Mouse (Mus musculus) kidney, embryonic 15.5 days (tissue): ENCODE measurements around the gene Orai2. TPM values are rescaled to one million over a fixed set of nuclear protein-coding genes. Genes with fewer than 3 reads are reported as not detected.

Experiments used
- ATAC-seq: fragments of 200-750 bp; cut with Nextera tagmentation; replicated peaks from 2 replicates; pipeline ENCODE4 v1.8.0; 2017; ENCODE audit warnings: moderate TSS enrichment; ENCODE audit not compliant: low FRiP score
- H3K27ac ChIP-seq: fragments of 300-500 bp; sonication (generic); 2 replicates; pipeline ENCODE4 v1.5.1; 2015; ENCODE audit warnings: mild to moderate bottlenecking, inconsistent platforms
- H3K27me3 ChIP-seq: fragments of 300-500 bp; sonication (generic); 2 replicates; pipeline ENCODE4 v1.6.1; 2015; ENCODE audit warnings: inconsistent platforms
- H3K36me3 ChIP-seq: fragments of 300-500 bp; sonication (generic); 2 replicates; pipeline ENCODE4 v1.6.1; 2015; ENCODE audit warnings: inconsistent platforms
- H3K4me1 ChIP-seq: fragments of 300-500 bp; sonication (generic); 2 replicates; pipeline ENCODE4 v1.6.1; 2015; ENCODE audit warnings: inconsistent platforms
- H3K4me2 ChIP-seq: fragments of 300-500 bp; sonication (generic); 2 replicates; pipeline ENCODE4 v1.6.1; 2015; ENCODE audit warnings: moderate library complexity, mild to moderate bottlenecking, inconsistent platforms
- H3K4me3 ChIP-seq: fragments of 300-500 bp; sonication (generic); replicated peaks from 2 replicates; pipeline ENCODE4 v1.5.1; 2015; ENCODE audit warnings: mild to moderate bottlenecking, inconsistent platforms
- H3K9ac ChIP-seq: fragments of 300-500 bp; sonication (generic); 2 replicates; pipeline ENCODE4 v1.6.1; 2015; ENCODE audit warnings: mild to moderate bottlenecking, inconsistent platforms
- H3K9me3 ChIP-seq: fragments of 300-500 bp; sonication (generic); replicated peaks from 2 replicates; pipeline ENCODE4 v1.6.1; 2016; ENCODE audit warnings: inconsistent platforms
- WGBS: fragments of 180-500 bp; shearing (Covaris S2); methylation state at CpG from one replicate; pipeline ENCODE4 v1.1.7; 2015; ENCODE audit warnings: mixed read lengths; 5-methylcytosine and 5-hydroxymethylcytosine counted together
- polyA plus RNA-seq: library from polyadenylated mRNA; unstranded; fragments of >200 nt; fragmentation: Nextera tagmentation; extraction: Ambion mirVana; gene quantifications from 2 replicates; pipeline ENCODE4 v1.2.1, GENCODE M21; 2015

Gene Orai2
- polyA plus RNA-seq, 1 experiment from 2014 or later, result 6.3 TPM

DNA sequence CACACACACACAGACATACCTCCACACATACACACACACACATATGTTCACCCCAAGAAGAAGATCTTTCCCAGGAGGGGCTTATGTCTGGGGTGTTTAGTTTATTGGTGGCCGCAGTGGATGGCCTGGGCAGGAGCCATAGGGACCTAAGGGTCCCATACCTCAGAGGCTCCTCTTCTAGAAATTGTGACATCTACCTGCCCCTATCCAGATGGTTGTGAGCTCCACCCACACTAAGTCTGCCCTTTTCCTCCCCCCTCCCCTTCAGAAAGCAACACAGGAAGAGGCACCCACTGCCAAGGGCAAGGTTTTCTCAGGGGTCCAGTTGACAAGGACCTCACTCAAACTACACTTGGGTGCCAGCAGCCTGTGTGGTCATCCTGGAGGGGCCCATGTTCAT, 23.6 kb downstream of the Orai2 start:
- H3K4me2 ChIP-seq, result no peak overlapping the region
- no peak overlapping the region for H3K9ac ChIP-seq
- no peak overlapping the region for H3K27ac ChIP-seq
- H3K36me3 ChIP-seq, result peaks cover 9% of the 10 kb centered on the region
- 93% methylated on average over 1 of the region's 1 CpGs for WGBS
- no peaks in the 10 kb centered on the region for H3K27me3 ChIP-seq
- no peaks in the 10 kb centered on the region for H3K9me3 ChIP-seq
- H3K4me3 ChIP-seq, result no peak overlapping the region
- no peaks in the 10 kb centered on the region for H3K4me1 ChIP-seq
- ATAC-seq, result no peak

DNA sequence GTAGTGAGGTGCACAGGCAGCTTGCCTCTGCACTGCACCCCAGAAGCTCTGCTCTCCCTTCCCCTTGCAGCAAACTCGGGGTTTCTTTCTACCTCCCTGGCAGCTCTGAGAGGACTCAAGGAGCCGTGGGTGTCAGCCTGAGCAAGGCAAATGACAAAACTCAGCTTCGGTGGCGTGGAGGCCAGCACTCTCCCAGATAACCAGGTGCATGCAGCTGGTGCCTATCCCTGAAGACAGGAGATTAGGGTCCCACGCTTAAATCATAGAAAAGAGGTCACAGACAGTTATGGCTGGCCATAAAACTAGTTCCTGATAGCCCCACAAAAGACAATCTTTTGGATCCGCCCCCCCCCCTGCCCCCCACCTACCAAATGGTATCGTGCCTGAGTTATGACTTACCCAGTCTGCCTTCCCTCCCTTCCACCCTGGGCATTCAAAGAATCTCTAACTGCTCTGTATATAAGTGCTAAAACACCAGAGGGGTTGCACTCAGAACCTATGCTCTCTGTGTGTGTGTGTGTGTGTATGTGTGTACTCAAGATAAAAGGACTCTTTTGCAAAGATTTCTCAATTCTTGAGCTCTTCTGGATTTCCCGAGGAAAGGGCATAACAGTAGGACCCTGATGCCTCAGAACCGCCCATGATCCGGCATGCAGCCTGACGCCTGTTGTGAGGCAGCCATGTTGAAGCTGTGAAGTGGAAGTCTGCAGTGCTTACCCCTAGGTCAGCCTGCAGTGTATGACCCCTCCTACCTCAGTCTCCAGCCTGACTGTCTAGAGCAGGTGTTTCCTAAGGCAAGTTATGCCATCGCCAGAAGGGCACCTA, 25.7 kb downstream of the Orai2 start:
- peaks cover 30% of the 10 kb centered on the region for H3K36me3 ChIP-seq
- H3K9ac ChIP-seq, result no peak overlapping the region
- no peak overlapping the region for H3K27ac ChIP-seq
- H3K9me3 ChIP-seq, result no peaks in the 10 kb centered on the region
- ATAC-seq, result no peak
- 34% methylated on average over 12 of the region's 12 CpGs for WGBS
- H3K4me1 ChIP-seq, result no peaks in the 10 kb centered on the region
- H3K27me3 ChIP-seq, result no peaks in the 10 kb centered on the region
- no peak overlapping the region for H3K4me2 ChIP-seq
- no peak overlapping the region for H3K4me3 ChIP-seq

DNA sequence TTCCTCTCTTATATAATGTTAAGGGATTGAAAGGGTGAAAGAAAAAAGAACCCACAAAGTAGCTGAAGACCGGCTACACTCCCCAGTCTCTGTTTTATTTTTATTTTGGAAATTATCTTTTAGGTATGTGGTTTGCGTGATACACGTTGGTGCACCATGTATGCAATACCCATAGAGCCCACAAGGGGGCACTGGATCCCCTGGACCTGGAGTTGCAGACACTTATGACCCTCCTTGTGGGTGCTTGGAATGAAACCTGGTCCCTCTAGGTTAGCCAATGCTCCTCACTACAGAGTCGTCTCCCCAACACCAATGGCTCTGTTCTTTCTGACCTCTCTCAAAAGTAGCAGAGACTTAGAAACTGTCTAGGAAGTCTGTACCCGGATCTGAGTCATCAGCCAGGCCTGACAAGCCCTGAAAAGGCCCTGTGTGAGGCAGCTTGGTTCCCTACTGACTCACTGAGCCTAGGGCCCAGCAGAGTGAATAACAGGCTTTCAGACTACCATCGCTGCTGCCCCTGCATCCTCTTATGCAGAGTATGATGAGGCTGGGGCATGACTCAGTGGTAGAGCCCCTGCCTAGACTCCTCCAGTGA, 27.3 kb downstream of the Orai2 start:
- Histone ChIP-seq H3K9me3 (no peaks in the 10 kb centered on the region), H3K36me3 (peaks cover 45% of the 10 kb centered on the region), H3K4me3 (no peak overlapping the region), H3K27me3 (no peaks in the 10 kb centered on the region), H3K9ac (no peak overlapping the region), H3K4me2 (no peak overlapping the region), H3K27ac (no peak overlapping the region), H3K4me1 (no peaks in the 10 kb centered on the region)
- WGBS, result 93% methylated on average over 6 of the region's 6 CpGs
- no peak for ATAC-seq

DNA sequence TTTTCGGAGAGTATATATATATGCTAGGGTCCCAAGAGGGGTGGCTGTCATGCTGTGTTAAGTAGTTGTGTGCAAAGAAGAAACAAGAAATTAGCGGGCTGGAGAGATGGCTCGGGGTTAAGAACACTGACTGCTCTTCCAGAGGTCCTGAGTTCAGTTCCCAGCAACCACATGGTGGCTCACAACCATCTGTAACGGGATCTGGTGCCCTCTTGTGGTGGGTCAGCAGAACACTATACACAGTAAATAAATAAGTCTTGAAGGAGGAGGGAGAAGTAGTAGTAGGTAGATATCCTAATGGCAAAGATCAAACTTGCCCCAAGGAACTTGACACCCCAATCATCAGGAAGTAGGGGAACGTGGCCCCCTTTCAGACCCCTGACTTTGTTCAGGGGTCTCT, 27.8 kb downstream of the Orai2 start:
- no peak overlapping the region for H3K9ac ChIP-seq
- WGBS, result 84% methylated on average over 5 of the region's 5 CpGs

DNA sequence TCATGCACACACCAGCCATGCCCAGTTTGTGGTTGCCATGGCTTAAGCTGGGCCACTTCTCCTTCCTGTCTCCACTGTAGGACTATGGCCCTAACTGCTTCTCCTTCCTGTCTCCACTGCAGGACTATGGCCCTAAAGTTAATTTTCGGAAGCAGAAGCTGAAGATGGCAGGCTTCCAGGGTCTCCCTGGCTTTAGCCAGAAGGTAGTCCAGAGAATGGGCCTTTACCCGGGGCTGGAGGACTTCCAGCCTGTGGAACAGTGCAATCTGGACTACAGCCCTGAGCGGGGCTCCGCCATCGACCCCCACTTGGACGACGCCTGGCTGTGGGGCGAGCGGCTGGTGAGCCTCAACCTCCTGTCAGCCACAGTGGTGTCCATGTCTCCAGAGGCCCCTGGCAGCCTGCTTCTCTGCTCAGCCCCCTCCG, 30.4 kb downstream of the Orai2 start:
- Histone ChIP-seq H3K9ac (no peak overlapping the region), H3K27me3 (no peaks in the 10 kb centered on the region), H3K4me1 (peaks cover 15% of the 10 kb centered on the region), H3K27ac (no peak overlapping the region), H3K36me3 (peaks cover 45% of the 10 kb centered on the region), H3K4me2 (no peak overlapping the region), H3K4me3 (no peak overlapping the region), H3K9me3 (no peaks in the 10 kb centered on the region)
- 92% methylated on average over 10 of the region's 10 CpGs for WGBS
- no peak for ATAC-seq

More for the DNA sequence above, 27.8 kb downstream of the Orai2 start:
- peaks cover 45% of the 10 kb centered on the region for H3K36me3 ChIP-seq
- H3K4me1 ChIP-seq, result peaks cover under 1% of the 10 kb centered on the region; the same call in 1 of the 2 replicates
- no peaks in the 10 kb centered on the region for H3K9me3 ChIP-seq
- H3K27me3 ChIP-seq, result no peaks in the 10 kb centered on the region
- H3K4me3 ChIP-seq, result no peak overlapping the region
- no peak for ATAC-seq
- no peak overlapping the region for H3K27ac ChIP-seq
- no peak overlapping the region for H3K4me2 ChIP-seq

DNA sequence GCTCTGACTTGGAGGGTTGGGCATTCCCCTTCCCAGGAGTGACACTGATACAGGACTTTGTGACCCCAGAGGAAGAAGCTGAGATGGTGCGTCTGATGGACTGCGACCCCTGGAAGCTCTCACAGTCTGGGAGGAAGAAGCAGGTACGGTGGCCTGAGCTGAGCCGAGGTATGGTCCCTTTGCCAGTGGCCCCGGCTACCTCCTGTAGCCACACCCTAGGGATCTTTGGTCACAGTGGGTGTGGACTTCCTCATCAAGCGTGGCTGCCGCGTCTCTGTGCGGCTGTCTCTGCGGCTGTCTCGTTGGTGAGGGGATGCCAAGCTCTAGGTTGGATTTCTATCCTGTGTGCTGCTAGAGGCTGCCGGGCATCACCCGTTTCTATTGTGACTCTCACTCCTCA, 31.1 kb downstream of the Orai2 start:
- H3K4me3 ChIP-seq, result no peak overlapping the region
- H3K36me3 ChIP-seq, result peaks cover 45% of the 10 kb centered on the region
- H3K27me3 ChIP-seq, result no peaks in the 10 kb centered on the region
- ATAC-seq, result no peak
- no peak overlapping the region for H3K4me2 ChIP-seq
- H3K9ac ChIP-seq, result no peak overlapping the region
- peaks cover 22% of the 10 kb centered on the region for H3K4me1 ChIP-seq
- no peaks in the 10 kb centered on the region for H3K9me3 ChIP-seq
- H3K27ac ChIP-seq, result no peak overlapping the region
- WGBS, result 94% methylated on average over 13 of the region's 13 CpGs

DNA sequence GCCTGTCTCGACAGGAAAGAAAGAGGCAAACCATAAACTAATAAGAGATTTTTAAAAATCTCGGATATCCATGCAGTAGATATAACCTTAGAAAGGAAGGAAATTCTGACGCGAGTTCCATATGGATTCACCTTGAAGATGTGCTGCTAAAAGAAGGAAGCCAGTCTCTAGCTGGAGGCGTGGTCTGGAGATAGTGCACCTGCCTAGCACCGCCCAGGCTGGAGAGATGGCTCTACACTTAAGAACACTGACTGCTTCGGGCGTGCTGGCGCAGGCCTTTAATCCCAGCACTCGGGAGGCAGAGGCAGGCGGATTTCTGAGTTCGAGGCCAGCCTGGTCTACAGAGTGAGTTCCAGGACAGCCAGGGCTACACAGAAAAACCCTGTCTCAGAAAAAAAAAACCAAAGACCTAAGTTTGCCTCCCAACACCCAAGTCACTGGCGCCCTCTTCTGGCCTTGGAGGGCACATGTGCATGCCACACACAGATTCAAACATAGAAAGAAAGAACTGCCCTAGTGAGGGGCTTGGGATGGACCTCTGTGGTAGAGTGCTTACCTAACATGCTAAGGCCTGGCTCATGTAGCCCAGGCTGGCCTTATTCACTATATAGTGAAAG, 32.7 kb downstream of the Orai2 start:
- H3K4me2 ChIP-seq, result no peak overlapping the region
- no peak overlapping the region for H3K4me3 ChIP-seq
- H3K27me3 ChIP-seq, result no peaks in the 10 kb centered on the region
- no peak overlapping the region for H3K9ac ChIP-seq
- 81% methylated on average over 13 of the region's 13 CpGs for WGBS
- H3K4me1 ChIP-seq, result peaks cover 22% of the 10 kb centered on the region
- H3K27ac ChIP-seq, result no peak overlapping the region
- H3K9me3 ChIP-seq, result no peaks in the 10 kb centered on the region
- peaks cover 49% of the 10 kb centered on the region for H3K36me3 ChIP-seq
- no peak for ATAC-seq

DNA sequence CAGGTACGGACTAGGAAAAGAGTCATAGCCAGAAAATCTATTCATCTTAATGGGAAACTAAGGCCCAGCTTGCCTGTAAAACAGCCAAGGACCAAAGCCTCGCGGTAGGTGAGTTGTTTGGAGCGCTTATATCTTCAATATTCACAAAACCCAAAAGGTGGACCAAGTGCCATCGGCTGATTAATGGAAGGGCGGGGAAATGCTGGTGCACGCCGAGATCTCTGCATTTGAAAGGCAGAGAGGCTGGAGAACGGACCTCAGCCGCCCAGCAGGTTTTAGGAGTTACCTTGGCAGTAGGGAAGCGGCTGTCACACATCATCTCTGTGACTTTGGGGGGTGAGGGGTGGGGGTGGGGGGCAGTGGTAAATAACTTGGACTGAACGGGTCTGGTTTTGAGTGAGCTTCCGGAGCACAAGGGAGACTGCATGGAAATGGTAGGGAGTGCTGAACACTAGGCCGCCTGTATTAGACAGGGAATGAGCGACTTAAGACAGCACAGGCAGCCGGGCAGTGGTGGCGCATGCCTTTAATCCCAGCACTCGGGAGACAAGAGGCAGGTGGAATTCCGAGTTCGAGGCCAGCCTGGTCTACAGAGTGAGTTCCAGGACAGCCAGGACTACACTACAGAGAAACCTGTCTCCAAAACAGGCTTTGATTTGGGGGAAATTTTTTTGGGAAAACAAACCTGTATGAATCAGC, 34.1 kb downstream of the Orai2 start:
- ATAC-seq, result no peak
- 5% methylated on average over 20 of the region's 20 CpGs for WGBS
- Histone ChIP-seq H3K4me2 (peak overlapping the region; percentile 71), H3K27ac (peak overlapping the region; percentile 84), H3K9me3 (no peaks in the 10 kb centered on the region), H3K4me3 (peak overlapping the region; percentile 73), H3K4me1 (peaks cover 22% of the 10 kb centered on the region), H3K27me3 (no peaks in the 10 kb centered on the region), H3K36me3 (peaks cover 48% of the 10 kb centered on the region), H3K9ac (peak overlapping the region; percentile 79)

DNA sequence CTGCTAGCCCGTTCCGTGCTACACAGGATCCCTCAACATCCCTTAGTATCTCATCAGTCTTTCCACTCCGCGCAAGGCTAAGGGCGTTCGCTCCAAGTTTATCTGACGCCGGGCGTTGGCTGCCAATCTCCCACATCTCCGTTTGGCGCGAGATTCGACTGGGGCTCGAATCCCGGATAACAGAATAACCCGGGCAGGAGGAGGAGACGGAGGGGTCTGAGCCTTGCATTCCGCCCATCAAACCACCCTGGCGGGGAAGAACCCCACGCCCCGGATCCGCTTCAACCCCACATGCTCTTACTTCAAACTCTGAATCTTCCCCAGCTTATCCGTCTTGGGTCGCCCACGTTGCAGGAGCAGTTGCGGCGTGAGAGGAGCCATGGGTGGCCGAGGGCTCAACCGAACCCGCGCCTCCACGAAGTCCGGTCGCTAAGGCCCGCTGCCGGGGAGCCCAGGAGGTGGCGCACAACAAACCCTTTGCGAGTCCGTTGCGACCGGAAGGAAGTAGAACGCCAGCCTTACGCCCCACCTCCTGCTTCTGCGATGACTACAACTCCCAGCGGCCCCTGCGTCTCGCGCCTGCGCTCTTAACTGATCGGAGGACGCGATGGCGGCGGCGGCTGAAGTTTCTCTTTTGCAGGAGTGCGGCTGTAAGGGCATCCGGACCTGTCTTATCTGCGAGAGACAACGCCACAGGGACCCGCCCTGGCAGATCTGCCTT, 34.8 kb downstream of the Orai2 start, which contains the start of the genes Lrwd1 and Alkbh4:
Gene Lrwd1, minus strand, starts transcription at position 504 of the 721 bp plus-strand sequence.
Gene Alkbh4, plus strand, starts transcription at position 576 of the 721 bp plus-strand sequence.
- ATAC-seq, result peak; percentile 93
- Histone ChIP-seq H3K27ac (peak within 1 kb of the TSS; percentile 84), H3K27me3 (no peaks in the 10 kb centered on the region), H3K9ac (peak within 1 kb of the TSS; percentile 79), H3K4me1 (peaks cover 22% of the 10 kb centered on the region), H3K9me3 (no peaks in the 10 kb centered on the region), H3K4me2 (peak within 1 kb of the TSS; percentile 71), H3K4me3 (peak within 1 kb of the TSS; percentile 73), H3K36me3 (peaks cover 44% of the 10 kb centered on the region)
- WGBS, result under 1% methylated on average over 60 of the region's 60 CpGs

DNA sequence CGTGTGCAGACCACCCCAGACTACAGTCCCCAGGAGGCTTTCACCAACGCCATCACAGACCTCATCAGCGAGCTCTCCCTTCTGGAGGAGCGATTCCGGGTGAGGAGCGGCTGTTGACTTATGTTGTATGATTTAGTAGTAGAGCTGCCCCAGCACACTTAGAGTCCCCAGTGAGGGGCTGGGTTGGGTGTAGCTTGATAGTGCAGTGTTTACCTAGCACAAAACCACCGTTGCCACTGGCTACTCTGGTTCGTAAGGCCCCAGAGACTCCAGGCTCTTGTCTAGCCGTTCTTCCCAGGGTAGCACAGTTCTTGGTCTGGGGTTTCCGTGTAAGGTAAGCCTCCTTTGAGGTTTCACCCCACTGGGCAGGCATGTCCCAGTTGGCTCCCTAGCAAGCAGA, 48.3 kb downstream of the Orai2 start:
- H3K9me3 ChIP-seq, result no peaks in the 10 kb centered on the region
- H3K27ac ChIP-seq, result no peak overlapping the region
- 83% methylated on average over 10 of the region's 10 CpGs for WGBS

DNA sequence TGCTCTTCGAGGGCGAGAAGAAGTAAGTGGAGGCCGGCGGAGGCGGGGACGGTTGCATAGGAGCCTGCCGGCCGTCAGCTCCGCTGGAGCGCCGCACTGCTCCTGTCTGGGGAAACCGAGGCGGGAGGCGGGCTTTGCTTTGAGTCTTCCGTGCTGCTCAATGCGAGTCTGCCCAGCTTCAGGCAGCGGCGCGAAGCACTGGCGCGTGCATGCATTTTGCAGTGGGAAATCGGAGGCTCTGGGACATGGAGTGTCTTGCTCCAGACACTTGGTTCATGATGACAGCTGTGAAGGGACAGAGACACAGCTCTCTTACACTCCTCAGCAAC, 53.8 kb downstream of the Orai2 start:
- H3K27ac ChIP-seq, result peak overlapping the region; percentile 79
- under 1% methylated on average over 22 of the region's 22 CpGs for WGBS
- peak overlapping the region; percentile 91 for H3K9ac ChIP-seq
- H3K36me3 ChIP-seq, result peaks cover 26% of the 10 kb centered on the region
- H3K9me3 ChIP-seq, result no peaks in the 10 kb centered on the region
- ATAC-seq, result peak; percentile 56
- H3K27me3 ChIP-seq, result no peaks in the 10 kb centered on the region
- H3K4me2 ChIP-seq, result peak overlapping the region; percentile 92
- H3K4me3 ChIP-seq, result peak overlapping the region; percentile 90
- H3K4me1 ChIP-seq, result peaks cover 26% of the 10 kb centered on the region

More for the DNA sequence above, 48.3 kb downstream of the Orai2 start:
- Histone ChIP-seq H3K4me3 (no peak overlapping the region), H3K27me3 (no peaks in the 10 kb centered on the region), H3K4me1 (peaks cover 15% of the 10 kb centered on the region), H3K9ac (no peak overlapping the region), H3K36me3 (peaks cover 79% of the 10 kb centered on the region), H3K4me2 (no peak overlapping the region)
- ATAC-seq, result no peak
